In the genomic region with DNA sequence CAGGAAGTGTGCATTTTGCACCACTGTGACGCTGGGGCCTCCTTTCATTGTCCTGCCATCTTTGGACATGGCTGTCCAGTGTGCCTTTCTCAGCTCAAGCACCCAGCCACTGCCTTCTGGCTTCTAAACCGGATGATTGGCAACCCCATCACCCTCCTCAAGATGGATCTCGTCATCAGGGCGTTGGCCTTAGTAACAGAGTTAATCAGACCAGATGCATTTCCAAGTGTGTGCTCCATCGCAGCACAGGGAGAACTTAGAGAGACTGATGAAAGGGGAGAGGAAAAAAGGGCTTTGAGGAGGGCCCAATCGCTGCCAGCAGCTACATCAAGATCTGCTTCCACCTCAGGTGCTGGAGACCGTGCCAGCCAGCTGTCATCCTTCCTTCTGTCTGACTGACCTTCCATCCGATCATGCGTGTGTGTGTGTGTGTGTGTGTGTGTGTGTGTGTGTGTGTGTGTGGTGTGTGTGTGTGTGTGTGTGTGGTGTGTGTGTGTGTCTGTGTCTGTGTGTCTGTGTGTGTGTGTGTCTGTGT, we compare ENCODE assay signal across 17 mouse cellular contexts.
DNase-seq lines count a peak whose midpoint lies in the region; ATAC-seq and TF ChIP-seq lines count a peak whose summit lies in the region.
"Had no signal": no experiment of that assay in that cellular context is flagged by ENCODE, and none has a peak within 500 bp of the region (broad histone marks: within the 10 kb centered on the region; RNA-seq: fewer than 3 reads in every experiment).

No protein-coding gene starts in this region.

- peaks cover 26% of the 10 kb centered on the region for H3K4me1 ChIP-seq in forebrain, embryonic 10.5 days
- H3K4me1 ChIP-seq in forebrain, postnatal 0 days (ENCODE audit: insufficient read depth), result peaks cover 14% of the 10 kb centered on the region; the same call in 1 of the 2 replicates
- H3K4me1 ChIP-seq in midbrain, postnatal 0 days (ENCODE audit: insufficient read depth, low read length), result no peaks in the 10 kb centered on the region; the same call in 1 of the 2 replicates
- H3K4me1 ChIP-seq in midbrain, embryonic 15.5 days, result peaks cover 12% of the 10 kb centered on the region; the same call in 1 of the 2 replicates
- H3K4me1 ChIP-seq in brown adipose tissue, adult 24 weeks (ENCODE audit: control insufficient read depth, insufficient read depth, insufficient read length, low read length), result peaks cover 67% of the 10 kb centered on the region

- no peaks in the 10 kb centered on the region for H3K9me3 ChIP-seq in forebrain, embryonic 10.5 days
- no peaks in the 10 kb centered on the region for H3K9me3 ChIP-seq in forebrain, postnatal 0 days (ENCODE audit: low read length)
- no peaks in the 10 kb centered on the region for H3K9me3 ChIP-seq in midbrain, postnatal 0 days (ENCODE audit: low read length)
- H3K9me3 ChIP-seq in midbrain, embryonic 15.5 days, result no peaks in the 10 kb centered on the region
- H3K9me3 ChIP-seq: embryonic facial prominence, embryonic 10.5 days; forebrain, embryonic 15.5 days; heart, embryonic 10.5 days; hindbrain, embryonic 12.5 days; intestine, embryonic 15.5 days had no signal

- no peak for TF ChIP-seq CTCF in forebrain, postnatal 0 days (IDR thresholded peaks at IDR 0.05; ENCODE audit: low read depth)
- no peak for TF ChIP-seq CTCF in midbrain, postnatal 0 days (IDR thresholded peaks at IDR 0.05)

- no peaks in the 10 kb centered on the region for H3K36me3 ChIP-seq in forebrain, embryonic 10.5 days (replicated peaks)
- H3K36me3 ChIP-seq in forebrain, postnatal 0 days (ENCODE audit: insufficient read depth), result no peaks in the 10 kb centered on the region
- H3K36me3 ChIP-seq in midbrain, postnatal 0 days (ENCODE audit: insufficient read depth, low read length), result no peaks in the 10 kb centered on the region
- no peaks in the 10 kb centered on the region for H3K36me3 ChIP-seq in midbrain, embryonic 15.5 days (replicated peaks)
- H3K36me3 ChIP-seq: embryonic facial prominence, embryonic 10.5 days; forebrain, embryonic 15.5 days; heart, embryonic 10.5 days; hindbrain, embryonic 12.5 days; intestine, embryonic 15.5 days had no signal

- 0 out of 2 replicates have a peak overlapping the region, but pooled peaks have one; percentile 26 for H3K27ac ChIP-seq in forebrain, embryonic 10.5 days
- H3K27ac ChIP-seq in forebrain, postnatal 0 days (ENCODE audit: low read depth, low read length), result no peak overlapping the region
- H3K27ac ChIP-seq in midbrain, postnatal 0 days (ENCODE audit: low read depth, low read length), result no peak overlapping the region
- H3K27ac ChIP-seq in midbrain, embryonic 15.5 days, result no peak overlapping the region
- H3K27ac ChIP-seq in brown adipose tissue, adult 24 weeks (replicated peaks; ENCODE audit: low read depth, low read length), result peak overlapping the region; percentile 82
- H3K27ac ChIP-seq: embryonic facial prominence, embryonic 10.5 days; forebrain, embryonic 15.5 days; heart, embryonic 10.5 days; hindbrain, embryonic 12.5 days; intestine, embryonic 15.5 days had no signal

- ATAC-seq in forebrain, postnatal 0 days, result no peak
- no peak for ATAC-seq in midbrain, postnatal 0 days (ENCODE audit: low FRiP score)
- no peak for ATAC-seq in midbrain, embryonic 15.5 days (replicated peaks)
- ATAC-seq: forebrain, embryonic 15.5 days; intestine, embryonic 15.5 days had no signal

- no peaks in the 10 kb centered on the region for H3K27me3 ChIP-seq in forebrain, embryonic 10.5 days (ENCODE audit: poor library complexity, severe bottlenecking)
- H3K27me3 ChIP-seq in forebrain, postnatal 0 days (ENCODE audit: insufficient read depth, low read length), result no peaks in the 10 kb centered on the region
- no peaks in the 10 kb centered on the region for H3K27me3 ChIP-seq in midbrain, postnatal 0 days (ENCODE audit: insufficient read depth, low read length)
- no peaks in the 10 kb centered on the region for H3K27me3 ChIP-seq in midbrain, embryonic 15.5 days (replicated peaks)
- H3K27me3 ChIP-seq: forebrain, embryonic 15.5 days; hindbrain, embryonic 12.5 days; intestine, embryonic 15.5 days had no signal

- no peak for DNase-seq in forebrain, embryonic 10.5 days (ENCODE audit: extremely low spot score, low spot score)
- DNase-seq in forebrain, postnatal 0 days, result no peak
- DNase-seq in midbrain, postnatal 0 days (ENCODE audit: low spot score), result peak; percentile 61
- no peak for DNase-seq in urinary bladder, postnatal 14 days (ENCODE audit: low spot score)
- DNase-seq: cerebellum, adult 11 months; cerebellum, adult 8-10 months; gastrocnemius, postnatal 10 days; heart, postnatal 10 days; heart, postnatal 4 days had no signal

- H3K4me3 ChIP-seq in forebrain, embryonic 10.5 days, result no peak overlapping the region
- no peak overlapping the region for H3K4me3 ChIP-seq in forebrain, postnatal 0 days (ENCODE audit: low read depth, low read length)
- H3K4me3 ChIP-seq in midbrain, postnatal 0 days (ENCODE audit: low read depth, low read length), result no peak overlapping the region
- H3K4me3 ChIP-seq in midbrain, embryonic 15.5 days, result no peak overlapping the region
- H3K4me3 ChIP-seq in brown adipose tissue, adult 24 weeks (ENCODE audit: insufficient read depth, low read depth, low read length), result no peak overlapping the region
- H3K4me3 ChIP-seq: embryonic facial prominence, embryonic 10.5 days; erythroblast, embryonic 14.5 days; forebrain, embryonic 15.5 days; heart, embryonic 10.5 days; hindbrain, embryonic 12.5 days; intestine, embryonic 15.5 days had no signal

- no peak overlapping the region for H3K4me2 ChIP-seq in forebrain, postnatal 0 days (ENCODE audit: low read depth)
- H3K4me2 ChIP-seq in midbrain, postnatal 0 days (ENCODE audit: low read depth, low read length, poor library complexity, severe bottlenecking), result no peak overlapping the region
- no peak overlapping the region for H3K4me2 ChIP-seq in midbrain, embryonic 15.5 days
- H3K4me2 ChIP-seq: forebrain, embryonic 15.5 days; hindbrain, embryonic 12.5 days; intestine, embryonic 15.5 days had no signal

- no peak overlapping the region for H3K9ac ChIP-seq in forebrain, postnatal 0 days
- H3K9ac ChIP-seq in midbrain, postnatal 0 days (replicated peaks; ENCODE audit: low read length, poor library complexity, severe bottlenecking), result no peak overlapping the region
- no peak overlapping the region for H3K9ac ChIP-seq in midbrain, embryonic 15.5 days
- H3K9ac ChIP-seq: forebrain, embryonic 15.5 days; hindbrain, embryonic 12.5 days; intestine, embryonic 15.5 days had no signal

- WGBS in forebrain, embryonic 10.5 days, result 87% methylated on average over 9 of the region's 9 CpGs
- WGBS in forebrain, postnatal 0 days, result 50% methylated on average over 9 of the region's 9 CpGs
- WGBS in midbrain, postnatal 0 days, result 81% methylated on average over 9 of the region's 9 CpGs
- 80% methylated on average over 8 of the region's 9 CpGs for WGBS in midbrain, embryonic 15.5 days

Comparison
In these comparisons a context has a peak if more than half of its experiments do, and no peak if none do; other contexts are left out.
1. H3K27ac ChIP-seq: peak in forebrain, embryonic 10.5 days (single experiment) and brown adipose tissue, adult 24 weeks (single experiment); none in forebrain, postnatal 0 days (single experiment), midbrain, postnatal 0 days (single experiment) and midbrain, embryonic 15.5 days (single experiment).